Mouse (Mus musculus) neural tube, embryonic 10.5 days (tissue): Measurements from ENCODE around the gene Mob1a.

Experiments
- DNase-seq: peaks from one replicate; pipeline ENCODE4 v3.0.0-alpha.2; 2017; ENCODE audit warnings: low spot score; ENCODE audit errors: extremely low spot score

Gene Mob1a

DNA sequence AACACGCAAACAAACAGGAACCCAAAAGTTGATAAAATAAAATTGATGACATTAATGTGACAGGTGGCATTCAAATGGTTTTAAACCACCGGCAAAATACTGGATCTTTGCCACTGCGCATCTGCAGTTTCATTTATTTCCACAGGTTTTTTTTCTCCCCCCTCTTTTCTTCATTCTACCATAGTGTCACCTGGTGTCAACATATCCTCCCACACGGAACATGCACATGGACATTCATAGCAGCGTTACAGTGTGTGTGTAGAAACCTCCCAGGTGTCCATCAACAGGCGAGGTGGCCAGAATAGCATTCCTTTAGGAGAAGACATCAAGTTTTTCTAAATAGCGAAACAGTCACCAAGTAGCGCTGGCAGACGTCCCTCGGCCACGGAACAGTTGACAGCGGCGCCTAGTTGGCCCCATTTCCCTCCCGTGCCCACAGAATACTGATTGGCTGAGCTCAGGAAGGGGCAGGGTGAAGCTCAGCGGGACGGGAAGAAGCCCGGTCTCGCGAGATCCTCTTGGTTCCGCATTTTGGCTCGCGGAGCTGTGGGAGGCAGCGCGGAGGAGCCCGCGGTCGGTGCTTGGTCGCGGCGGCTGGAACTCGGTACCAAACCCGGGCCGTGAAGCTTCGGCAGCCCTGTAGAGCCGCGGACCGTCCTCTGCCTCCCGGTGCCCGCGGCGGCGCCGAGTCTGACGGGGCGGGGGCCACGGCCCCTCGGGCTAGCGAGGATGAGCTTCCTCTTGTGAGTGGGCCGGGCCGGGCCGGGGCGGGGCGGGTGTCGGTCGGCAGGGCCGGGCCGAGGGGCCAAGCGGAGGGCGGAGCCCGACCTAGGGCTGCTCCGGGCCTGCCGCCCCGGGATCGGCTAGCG is at the start of gene Mob1a, which contains the start of gene Mthfd2:
Gene Mob1a, plus strand, starts transcription at position 492 of the 869 bp plus-strand sequence.
Gene Mthfd2, minus strand, starts transcription at position 384 of the 869 bp plus-strand sequence.
- peak; percentile 93 for DNase-seq

- DNase-seq = no peak
These were observed 48.7 kb upstream of the Mob1a start for GRCm38 (mm10) chr6:83277151-83277550.

DNA sequence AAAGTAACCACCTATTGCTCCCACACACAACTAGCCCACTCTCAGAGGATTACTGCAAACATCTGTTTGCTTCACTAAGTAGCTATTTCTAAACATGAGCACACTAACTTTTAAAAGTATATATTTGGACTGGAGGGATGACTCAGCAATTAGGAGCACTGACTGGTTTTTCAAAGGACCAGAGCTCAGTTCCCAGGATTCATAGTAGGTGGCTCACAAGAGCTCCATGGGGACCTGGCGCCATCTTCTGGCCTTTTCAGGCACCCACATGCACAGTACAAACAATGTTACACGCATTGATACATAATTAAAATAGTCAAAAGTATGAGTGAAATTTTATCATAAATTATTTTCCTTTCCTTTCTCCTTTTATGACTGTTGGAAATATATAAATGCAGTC is 46.9 kb upstream of the Mob1a start:
- no peak for DNase-seq

DNA sequence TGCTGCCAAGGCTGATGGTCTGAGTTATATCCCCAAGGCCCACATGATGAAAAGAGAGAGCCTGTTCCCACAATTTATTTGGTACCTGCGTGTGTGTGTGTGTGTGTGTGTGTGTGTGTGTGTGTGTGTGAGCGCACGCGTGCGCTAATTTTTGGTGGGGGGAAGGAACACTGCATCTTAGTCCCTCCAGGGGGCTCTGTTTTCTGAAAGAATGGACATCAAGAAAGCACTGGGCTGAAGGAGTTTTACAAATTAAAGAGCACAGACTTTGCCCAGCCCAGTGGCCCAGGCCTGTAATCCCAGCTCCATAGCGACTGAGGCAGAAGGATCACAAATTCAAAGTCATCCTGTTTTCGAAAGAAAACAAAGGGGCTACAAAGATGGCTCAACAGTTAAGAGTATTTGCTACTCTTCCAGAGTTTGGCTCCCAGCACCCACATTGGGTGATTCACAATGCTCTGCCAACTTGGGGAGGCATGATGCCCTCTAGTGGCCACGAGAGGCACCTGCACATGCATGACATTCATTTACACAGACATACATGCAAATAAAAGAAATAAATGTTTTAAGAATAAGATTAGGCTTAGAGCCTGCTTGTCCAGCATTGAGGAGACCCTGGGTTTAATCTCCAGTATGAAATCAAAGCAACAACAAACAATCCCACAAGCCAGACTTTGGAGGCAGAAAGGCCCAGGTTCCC is 45.4 kb upstream of the Mob1a start:
- DNase-seq = no peak

GRCm38 (mm10) chr6:83300447-83301229 is 25.2 kb upstream of the Mob1a start:
- DNase-seq = no peak

- no peak for DNase-seq
These were observed 24.5 kb upstream of the Mob1a start for GRCm38 (mm10) chr6:83301294-83301693.

GRCm38 (mm10) chr6:83302264-83302663 is 23.6 kb upstream of the Mob1a start:
- DNase-seq = no peak

DNA sequence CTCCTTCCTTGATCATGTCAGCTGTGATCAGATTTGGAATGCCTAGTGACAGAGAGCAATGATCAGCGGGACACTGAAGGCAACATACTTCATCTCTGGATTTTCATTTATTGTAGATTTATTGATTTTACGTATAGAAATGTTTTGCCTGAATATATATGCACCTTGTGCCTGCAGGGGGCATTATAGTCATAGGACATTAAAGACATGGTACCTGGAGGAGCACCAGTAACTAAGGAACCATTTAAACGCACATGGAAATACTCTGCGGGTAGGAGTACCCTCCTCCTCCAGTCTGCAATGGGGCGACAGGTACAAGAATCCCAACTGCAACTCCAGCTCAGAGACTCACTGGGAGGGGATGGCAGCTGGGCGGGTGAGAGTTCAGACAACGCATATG is 16.8 kb upstream of the Mob1a start:
- no peak for DNase-seq

DNA sequence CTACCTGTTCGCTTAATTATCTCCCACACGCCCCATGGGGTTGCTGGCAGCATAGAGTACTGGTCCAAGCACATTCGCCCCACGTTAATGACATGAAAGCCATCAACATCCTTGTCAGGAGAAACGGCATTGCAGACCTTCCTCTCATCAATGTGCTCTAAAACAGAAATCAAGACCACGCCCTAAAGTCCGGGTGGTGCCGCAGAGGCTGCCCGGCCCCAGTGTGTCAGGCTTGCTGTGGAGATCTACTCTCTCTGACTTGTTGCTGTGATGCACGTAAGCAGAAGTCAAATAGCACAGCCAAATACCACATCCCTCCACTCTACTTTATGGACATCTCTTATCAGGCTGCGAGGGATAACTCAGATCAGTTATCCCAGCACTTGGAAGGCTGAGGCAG is 14.6 kb upstream of the Mob1a start:
- DNase-seq = no peak

DNA sequence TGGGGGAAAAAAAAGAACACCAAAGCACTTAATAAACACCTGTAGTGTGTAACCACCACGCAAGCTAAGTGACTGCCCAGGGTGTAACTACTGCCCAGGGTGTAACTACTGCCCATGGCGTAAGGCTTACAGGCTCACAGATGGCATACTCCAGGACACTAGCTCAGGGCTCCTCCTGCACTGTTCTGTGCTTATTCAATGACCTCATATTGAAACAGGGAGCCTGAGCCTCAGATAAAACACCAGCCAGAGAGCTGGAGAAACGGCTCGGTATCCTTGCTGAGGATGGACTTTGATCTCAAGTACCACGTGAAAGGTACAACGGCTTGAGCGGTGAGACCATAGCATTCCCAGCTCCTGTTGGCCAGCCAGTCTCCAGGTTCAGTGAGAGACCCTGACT is 13.8 kb upstream of the Mob1a start:
- no peak for DNase-seq

GRCm38 (mm10) chr6:83312514-83312913 is 13.3 kb upstream of the Mob1a start:
- no peak for DNase-seq

DNA sequence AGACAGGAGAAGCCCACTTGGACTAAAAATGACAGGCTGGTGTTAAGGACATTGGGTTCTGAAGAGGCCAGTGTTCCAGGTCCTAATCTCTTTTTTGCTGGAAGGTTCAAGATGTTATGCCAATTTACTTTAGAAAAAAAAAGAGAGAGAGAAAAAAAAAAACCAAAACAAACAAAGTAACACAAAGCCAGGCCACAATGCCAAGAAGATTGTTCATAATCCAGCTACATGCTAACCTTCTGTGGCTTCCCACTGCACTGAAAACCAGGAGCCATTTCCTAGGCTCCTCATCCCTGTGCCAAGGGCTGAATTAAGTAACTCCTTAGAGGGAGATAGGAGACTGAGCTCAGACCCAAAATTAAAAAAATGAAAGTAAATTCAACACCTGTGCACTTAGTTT is 10.5 kb upstream of the Mob1a start:
- DNase-seq = no peak

GRCm38 (mm10) chr6:83316022-83316421 is 9.8 kb upstream of the Mob1a start:
- DNase-seq = peak; percentile 54

DNA sequence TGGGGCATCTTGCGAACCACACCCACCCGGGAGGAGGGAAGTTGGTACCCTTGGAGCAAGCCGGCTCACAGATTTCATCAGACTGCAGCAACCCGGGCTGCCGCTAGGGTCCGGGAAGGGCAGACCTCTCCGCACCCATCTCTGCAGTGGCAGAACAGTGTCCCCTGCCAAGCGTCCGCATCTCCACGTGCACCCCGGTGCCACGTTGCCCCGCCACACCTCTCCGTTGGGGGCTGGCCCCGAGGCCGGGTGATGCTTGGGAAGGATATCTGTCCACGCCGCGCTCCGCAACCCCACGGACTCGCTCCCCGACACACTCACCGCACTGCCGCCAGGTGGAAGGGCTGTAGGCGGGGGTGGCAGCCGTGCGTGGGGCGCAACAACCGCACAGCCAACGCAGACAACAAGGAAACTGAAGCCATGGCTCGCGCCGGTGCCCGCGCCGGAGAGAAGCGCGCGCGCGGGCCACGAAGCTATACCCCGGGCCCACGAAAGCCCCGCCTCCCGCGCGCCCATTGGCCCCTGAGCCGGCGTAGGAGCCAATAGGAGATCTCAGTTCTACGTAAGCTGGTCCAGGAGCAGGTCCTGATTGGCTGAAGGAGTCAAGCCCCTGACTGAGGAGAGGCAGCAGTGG is 8.6 kb upstream of the Mob1a start:
- peak; percentile 87 for DNase-seq

DNA sequence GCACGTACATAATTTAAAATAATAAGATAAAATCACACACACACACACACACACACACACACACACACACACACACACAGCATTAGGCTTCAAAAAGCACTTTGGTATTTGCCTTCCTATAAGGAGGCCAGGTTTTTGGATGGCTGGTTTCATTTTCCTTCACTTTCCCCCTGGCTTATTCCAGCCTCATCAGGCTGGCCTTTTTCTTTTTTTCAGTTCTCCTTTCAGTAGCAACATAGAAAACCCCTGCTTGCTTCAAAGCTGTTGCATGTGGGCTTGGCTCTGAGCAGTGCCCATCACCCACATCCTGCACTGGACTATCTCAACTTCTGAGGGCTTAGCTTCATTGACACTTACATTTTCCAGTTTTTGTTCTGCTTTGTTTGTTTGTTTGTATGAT is 3.9 kb upstream of the Mob1a start:
- DNase-seq = no peak

DNA sequence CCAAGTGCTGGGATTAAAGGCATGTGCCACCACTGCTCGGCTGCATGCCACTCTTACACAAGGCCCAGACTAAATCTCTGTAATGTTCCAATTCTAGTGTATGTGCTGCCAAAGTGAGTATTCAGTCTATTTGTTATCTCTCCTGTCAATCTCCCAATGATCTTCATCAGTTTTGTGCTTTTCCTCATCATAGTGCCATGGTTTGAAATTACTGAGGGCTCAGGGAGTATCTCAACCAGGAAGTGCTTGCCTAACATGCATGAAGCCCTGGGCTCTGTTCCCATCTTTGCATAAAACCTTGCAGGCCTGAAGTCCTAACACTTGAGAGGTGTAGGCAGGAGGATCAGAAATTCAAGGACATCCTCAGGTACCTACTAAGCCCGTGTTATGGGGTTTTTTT is 3.0 kb upstream of the Mob1a start:
- DNase-seq = no peak

GRCm38 (mm10) chr6:83323652-83324419 is 2.0 kb upstream of the Mob1a start:
- DNase-seq = no peak

DNA sequence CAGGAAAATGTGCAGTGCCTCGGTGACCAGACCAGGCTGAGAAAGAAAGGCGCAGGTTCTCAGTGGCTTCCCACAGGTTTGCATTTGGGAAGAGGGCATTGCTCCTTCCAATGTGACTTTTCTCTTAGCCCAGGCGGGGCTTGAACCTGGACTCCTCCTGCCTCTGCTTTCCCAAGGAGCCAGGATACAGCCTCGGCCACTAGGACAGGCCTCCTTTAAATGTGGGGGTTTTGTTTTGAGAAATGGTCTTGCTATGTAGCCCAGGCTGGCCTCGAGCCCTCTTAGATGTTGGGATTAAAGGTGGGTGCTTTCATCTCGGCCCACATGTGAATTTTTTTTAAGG is 549 bp downstream of the Mob1a start:
- no peak for DNase-seq

- DNase-seq = no peak
These were observed 945 bp downstream of the Mob1a start for GRCm38 (mm10) chr6:83326761-83327160.

- DNase-seq = no peak
These were observed 1.9 kb downstream of the Mob1a start for GRCm38 (mm10) chr6:83327591-83328190.
